Mouse (Mus musculus): ENCODE data around the gene Nptxr. TPM values are rescaled to one million over a fixed set of nuclear protein-coding genes. Genes with fewer than 3 reads are reported as not detected.

Gene Nptxr
- polyA plus RNA-seq, 1 experiment, result 3.7 TPM

DNA sequence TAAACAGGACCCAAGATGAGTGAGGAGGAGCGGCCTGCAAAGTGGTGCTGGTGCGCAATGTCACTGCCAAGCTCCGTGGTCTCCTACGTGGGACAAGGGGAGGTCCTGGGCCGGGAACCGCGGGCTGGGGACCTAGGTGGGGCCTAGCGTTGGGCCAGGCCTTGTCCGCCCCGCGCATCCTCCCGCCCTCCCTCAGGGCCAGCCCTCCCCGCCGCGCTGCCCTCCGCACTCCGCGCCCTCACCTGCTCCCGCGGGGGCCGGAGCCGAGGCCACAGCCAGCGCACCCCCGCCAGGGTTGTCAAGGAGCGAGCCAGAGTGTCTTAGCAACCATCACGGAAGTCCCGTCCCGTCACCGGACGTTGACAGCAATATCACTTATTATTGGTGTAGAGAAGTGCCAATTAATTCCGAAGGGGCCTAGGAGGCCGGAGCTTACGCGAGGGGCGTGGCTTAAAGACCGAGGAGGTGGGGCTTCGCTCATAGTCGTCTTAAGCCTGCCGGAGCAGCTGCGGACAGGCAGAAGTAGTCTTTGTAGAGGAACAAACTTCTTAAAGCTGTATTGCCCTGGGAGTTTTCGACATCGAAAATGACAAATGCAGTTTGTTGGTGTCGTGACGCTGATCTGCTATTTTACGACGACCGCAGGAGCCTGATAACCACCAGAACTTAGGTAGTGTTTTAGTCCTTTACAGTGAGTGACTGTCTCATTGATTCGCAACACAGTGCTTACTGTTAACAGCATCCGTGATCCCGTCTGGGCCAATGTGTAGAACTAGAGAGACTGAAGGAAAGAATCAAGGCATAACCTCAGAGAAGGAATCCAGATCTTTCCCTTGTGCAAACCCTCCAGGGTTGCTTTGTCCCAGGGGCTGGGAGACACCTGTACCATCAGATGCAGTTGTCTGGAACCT is 30.2 kb downstream of the Nptxr start:
- WGBS, result under 1% methylated on average over 50 of the region's 50 CpGs
- peak; percentile 94 for DNase-seq
- H3K4me3 ChIP-seq (replicated peaks; ENCODE audit: extremely low read depth, low read depth, low read length), result peak overlapping the region; percentile 87
- peak; percentile 46; the same call in 1 of the 2 replicates for TF ChIP-seq POLR2A (IDR thresholded peaks at IDR 0.05; ENCODE audit: borderline replicate concordance, extremely low read depth, low read depth, low read length)
- TF ChIP-seq CTCF (IDR thresholded peaks at IDR 0.05; ENCODE audit: insufficient read depth, low read length), result no peak
- peaks cover 3% of the 10 kb centered on the region for H3K4me1 ChIP-seq (ENCODE audit: control insufficient read depth, insufficient read depth, low read length)

DNA sequence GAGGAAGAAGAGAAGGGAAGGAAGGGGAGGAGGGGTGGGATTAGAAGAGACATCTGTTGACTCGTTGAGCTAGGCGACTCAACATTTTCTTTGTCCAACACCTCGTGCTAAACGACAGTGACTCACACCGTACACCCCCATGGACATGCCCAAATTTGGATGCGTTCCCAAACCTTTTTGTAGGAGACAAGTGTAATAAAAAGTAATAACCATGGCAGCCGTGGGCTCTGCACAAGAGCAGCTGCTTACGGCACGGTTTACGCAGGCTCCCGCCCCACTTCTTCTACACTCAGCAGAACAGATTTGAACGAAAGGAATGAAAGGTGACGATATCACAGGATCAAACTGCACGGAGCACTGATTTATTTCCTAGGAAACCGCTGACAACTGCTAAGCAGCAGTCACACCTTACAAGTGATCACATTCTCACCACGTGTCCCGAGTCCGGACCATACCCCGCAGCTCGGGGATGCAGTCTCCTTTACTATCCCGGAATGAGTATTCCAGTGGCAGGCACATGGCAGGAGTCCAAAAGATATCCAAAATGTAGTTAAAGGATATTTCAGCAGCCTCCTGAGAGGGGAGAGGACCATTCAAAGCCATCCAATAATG is 33.8 kb downstream of the Nptxr start:
- Histone ChIP-seq H3K4me3 (replicated peaks; ENCODE audit: extremely low read depth, low read depth, low read length) (no peak overlapping the region), H3K4me1 (ENCODE audit: control insufficient read depth, insufficient read depth, low read length) (peaks cover 10% of the 10 kb centered on the region)
- WGBS, result 60% methylated on average over 21 of the region's 21 CpGs
- TF ChIP-seq POLR2A (IDR thresholded peaks at IDR 0.05; ENCODE audit: borderline replicate concordance, extremely low read depth, low read depth, low read length) (no peak), CTCF (IDR thresholded peaks at IDR 0.05; ENCODE audit: insufficient read depth, low read length) (no peak)
- no peak for DNase-seq

DNA sequence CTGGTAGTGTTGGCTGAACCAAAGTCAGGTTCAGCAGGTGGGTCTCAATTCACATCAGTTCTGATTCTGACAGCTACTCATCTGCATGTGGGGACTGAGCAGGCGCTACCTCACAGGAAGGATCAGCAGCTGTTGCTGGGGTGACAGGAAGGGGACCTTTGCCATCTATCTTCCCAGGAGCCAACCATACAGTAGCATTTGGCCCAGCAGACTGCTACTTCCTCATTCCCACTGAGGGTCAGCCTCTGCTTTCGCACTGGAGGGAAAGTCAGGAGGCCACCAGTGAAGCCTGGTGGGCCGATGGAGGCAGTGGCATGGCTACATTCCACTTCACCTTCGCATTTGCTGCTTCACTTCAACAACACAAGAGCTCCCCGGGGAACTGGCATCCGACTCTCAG is 36.3 kb downstream of the Nptxr start:
- no peak for DNase-seq
- H3K4me1 ChIP-seq (ENCODE audit: control insufficient read depth, insufficient read depth, low read length), result peaks cover 7% of the 10 kb centered on the region
- H3K4me3 ChIP-seq (replicated peaks; ENCODE audit: extremely low read depth, low read depth, low read length), result no peak overlapping the region
- TF ChIP-seq CTCF (IDR thresholded peaks at IDR 0.05; ENCODE audit: insufficient read depth, low read length), result no peak
- TF ChIP-seq POLR2A (IDR thresholded peaks at IDR 0.05; ENCODE audit: borderline replicate concordance, extremely low read depth, low read depth, low read length), result no peak
- 45% methylated on average over 6 of the region's 6 CpGs for WGBS

DNA sequence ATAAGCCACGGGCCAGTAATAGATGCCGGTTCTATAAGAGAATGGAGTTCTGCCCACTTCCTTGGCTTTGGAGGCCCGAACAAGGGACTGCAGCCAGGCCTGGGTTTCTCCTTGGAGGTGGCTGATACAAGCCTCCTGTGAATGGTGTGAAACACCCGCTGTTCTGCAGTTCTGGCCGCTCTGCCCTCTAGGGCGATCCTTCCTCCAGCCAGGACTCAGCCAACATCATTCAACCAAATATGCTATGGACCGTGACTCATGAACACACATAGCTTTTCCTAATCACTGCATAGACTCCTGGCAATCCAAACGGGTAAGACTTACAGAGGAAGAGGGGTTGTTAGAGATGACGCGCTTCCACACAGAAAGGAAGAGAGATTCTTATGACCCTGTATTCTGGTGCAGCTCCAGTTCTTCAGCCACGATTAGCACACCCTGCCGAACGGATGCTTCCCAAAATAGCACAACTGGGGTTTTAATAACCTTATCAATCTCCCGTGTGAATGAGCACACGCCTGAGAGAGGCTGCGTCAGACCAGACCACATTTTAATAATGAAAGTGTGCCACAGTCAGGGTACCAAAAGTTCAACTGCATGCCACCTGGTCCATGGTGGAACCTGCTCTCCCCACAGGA is 37.1 kb downstream of the Nptxr start:
- TF ChIP-seq POLR2A (IDR thresholded peaks at IDR 0.05; ENCODE audit: borderline replicate concordance, extremely low read depth, low read depth, low read length), result no peak
- TF ChIP-seq CTCF (IDR thresholded peaks at IDR 0.05; ENCODE audit: insufficient read depth, low read length), result no peak
- 62% methylated on average over 16 of the region's 16 CpGs for WGBS
- DNase-seq, result no peak
- no peak overlapping the region for H3K4me3 ChIP-seq (replicated peaks; ENCODE audit: extremely low read depth, low read depth, low read length)
- peaks cover 6% of the 10 kb centered on the region for H3K4me1 ChIP-seq (ENCODE audit: control insufficient read depth, insufficient read depth, low read length)

DNA sequence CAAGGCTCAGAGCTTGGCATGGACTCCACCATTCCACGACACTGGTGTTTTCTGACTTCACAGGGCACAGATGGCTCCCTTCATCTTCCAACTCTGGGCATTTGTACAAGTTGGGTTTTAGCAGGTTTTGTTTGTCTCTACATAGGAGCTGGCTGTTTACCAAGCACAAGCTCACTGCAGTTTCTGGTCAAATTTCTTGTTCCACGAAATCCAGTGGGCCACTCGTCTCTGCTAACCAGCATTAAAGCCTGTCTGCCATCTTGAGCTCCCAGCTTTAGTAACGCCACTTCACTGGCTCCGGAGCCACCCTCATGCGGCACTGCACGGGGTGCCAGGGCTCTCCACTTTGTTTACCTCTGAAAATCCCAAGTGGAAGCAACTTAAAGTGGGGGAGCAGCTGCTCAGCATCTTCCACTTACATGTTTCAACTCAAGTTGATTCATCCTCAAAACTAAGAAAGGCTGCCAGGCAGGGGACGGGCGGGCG is 37.9 kb downstream of the Nptxr start:
- DNase-seq, result no peak
- Histone ChIP-seq H3K4me3 (replicated peaks; ENCODE audit: extremely low read depth, low read depth, low read length) (no peak overlapping the region), H3K4me1 (ENCODE audit: control insufficient read depth, insufficient read depth, low read length) (peaks cover 6% of the 10 kb centered on the region)
- TF ChIP-seq POLR2A (IDR thresholded peaks at IDR 0.05; ENCODE audit: borderline replicate concordance, extremely low read depth, low read depth, low read length) (no peak), CTCF (IDR thresholded peaks at IDR 0.05; ENCODE audit: insufficient read depth, low read length) (no peak)
- WGBS, result 59% methylated on average over 10 of the region's 10 CpGs

DNA sequence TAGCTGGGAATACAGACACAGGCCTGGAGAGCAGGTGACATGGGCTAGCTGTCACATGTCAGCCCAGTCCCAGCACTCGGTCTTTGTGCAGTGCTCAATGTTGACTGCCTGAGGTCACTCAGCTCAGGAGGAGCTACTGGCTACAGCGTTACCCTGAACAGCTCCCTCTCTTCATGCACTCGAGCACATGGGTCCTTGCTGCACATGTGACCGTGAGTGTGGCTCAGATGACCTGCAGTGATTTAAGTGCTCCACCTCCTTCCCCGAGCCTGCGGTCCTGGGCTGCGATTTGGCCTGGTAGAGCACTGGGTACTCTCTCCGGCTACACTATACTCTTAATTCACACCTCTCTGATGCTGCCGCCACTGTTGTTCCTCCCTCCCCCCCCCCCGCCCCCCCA is 38.4 kb downstream of the Nptxr start:
- H3K4me3 ChIP-seq (replicated peaks; ENCODE audit: extremely low read depth, low read depth, low read length), result no peak overlapping the region
- TF ChIP-seq POLR2A (IDR thresholded peaks at IDR 0.05; ENCODE audit: borderline replicate concordance, extremely low read depth, low read depth, low read length) (no peak), CTCF (IDR thresholded peaks at IDR 0.05; ENCODE audit: insufficient read depth, low read length) (no peak)
- WGBS, result 55% methylated on average over 9 of the region's 10 CpGs
- H3K4me1 ChIP-seq (ENCODE audit: control insufficient read depth, insufficient read depth, low read length), result peaks cover 6% of the 10 kb centered on the region
- no peak for DNase-seq

DNA sequence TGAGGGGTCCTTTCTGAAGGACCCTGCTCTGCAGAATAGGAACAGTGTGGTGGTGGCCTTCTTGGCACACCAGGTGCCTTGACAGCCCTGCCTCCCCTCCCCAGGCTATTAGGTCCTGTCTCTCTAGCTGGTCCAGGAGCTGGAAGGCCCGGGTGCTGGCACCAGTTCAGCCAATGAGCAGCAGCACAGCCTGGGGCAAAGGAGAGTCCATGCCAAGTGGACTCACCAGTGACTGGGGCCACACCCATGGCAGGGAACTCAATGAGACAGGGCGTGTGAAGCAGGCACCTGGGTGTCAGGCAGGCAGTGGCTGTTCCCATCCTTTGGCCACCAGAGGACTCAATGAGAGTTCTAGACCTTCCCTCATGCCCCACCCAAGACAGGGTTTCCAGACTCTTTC is 39.2 kb downstream of the Nptxr start:
- TF ChIP-seq CTCF (IDR thresholded peaks at IDR 0.05; ENCODE audit: insufficient read depth, low read length) (no peak), POLR2A (IDR thresholded peaks at IDR 0.05; ENCODE audit: borderline replicate concordance, extremely low read depth, low read depth, low read length) (no peak)
- peaks cover 6% of the 10 kb centered on the region for H3K4me1 ChIP-seq (ENCODE audit: control insufficient read depth, insufficient read depth, low read length)

DNA sequence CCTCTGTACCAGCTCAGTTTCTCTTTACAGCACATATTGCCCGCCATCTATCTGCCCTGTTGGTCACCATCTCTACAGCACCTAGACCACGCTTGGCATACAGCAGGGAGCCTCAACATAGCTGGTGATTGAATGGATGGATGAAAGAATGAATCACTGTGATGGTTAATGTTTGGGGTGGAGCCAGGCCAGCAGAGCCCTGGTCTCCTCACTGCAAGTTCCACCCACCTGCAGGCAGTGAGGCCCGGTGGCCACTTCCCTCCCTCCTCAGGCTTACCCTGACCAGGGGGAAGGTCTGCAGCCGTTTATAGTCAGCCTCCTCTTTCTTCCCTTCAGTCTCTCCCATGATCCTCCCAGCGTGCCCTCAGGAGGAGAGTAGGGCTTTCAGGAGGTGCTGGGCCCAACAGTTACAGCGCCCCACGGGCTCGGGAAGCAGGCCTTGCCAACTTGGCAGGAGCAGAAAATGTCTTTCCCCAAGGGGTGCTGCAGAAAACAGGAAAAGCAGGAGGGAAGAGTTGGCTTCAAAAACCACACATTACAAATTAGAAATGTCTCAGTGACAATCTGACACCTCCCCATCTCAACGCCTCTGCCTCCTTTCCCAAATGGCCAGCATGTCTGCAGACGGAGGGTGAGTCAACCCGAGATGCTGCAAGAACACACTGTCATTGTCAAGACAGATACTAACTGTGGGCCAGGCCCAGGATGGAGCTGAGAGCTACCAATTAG is 39.9 kb downstream of the Nptxr start:
- WGBS, result 73% methylated on average over 11 of the region's 11 CpGs
- Histone ChIP-seq H3K4me1 (ENCODE audit: control insufficient read depth, insufficient read depth, low read length) (peaks cover 6% of the 10 kb centered on the region), H3K4me3 (replicated peaks; ENCODE audit: extremely low read depth, low read depth, low read length) (no peak overlapping the region)
- TF ChIP-seq POLR2A (IDR thresholded peaks at IDR 0.05; ENCODE audit: borderline replicate concordance, extremely low read depth, low read depth, low read length) (no peak), CTCF (IDR thresholded peaks at IDR 0.05; ENCODE audit: insufficient read depth, low read length) (no peak)
- no peak for DNase-seq

More for the DNA sequence above, 39.2 kb downstream of the Nptxr start:
- no peak overlapping the region for H3K4me3 ChIP-seq (replicated peaks; ENCODE audit: extremely low read depth, low read depth, low read length)
- DNase-seq, result no peak
- 55% methylated on average over 2 of the region's 2 CpGs for WGBS

Data from lung, adult 2 months (tissue).